Mouse (Mus musculus): Measurements from ENCODE around the gene Ccdc40.
"Not testable (repeated sequence)": the region's sequence is repeated elsewhere in the genome, so short reads cannot be mapped to it uniquely, and the experiment has no call there.

Ccdc40 gene

GRCm38 (mm10) chr11:119285791-119286527 lies 57.6 kb downstream of the Ccdc40 start:
- DNase-seq (ENCODE audit: low spot score), result no peak

GRCm38 (mm10) chr11:119287207-119287992 lies 59.0 kb downstream of the Ccdc40 start:
- no peak for DNase-seq (ENCODE audit: low spot score)

- DNase-seq (ENCODE audit: low spot score), result not testable (repeated sequence)
Observed at GRCm38 (mm10) chr11:119292861-119293260, 64.5 kb downstream of the Ccdc40 start.

DNA sequence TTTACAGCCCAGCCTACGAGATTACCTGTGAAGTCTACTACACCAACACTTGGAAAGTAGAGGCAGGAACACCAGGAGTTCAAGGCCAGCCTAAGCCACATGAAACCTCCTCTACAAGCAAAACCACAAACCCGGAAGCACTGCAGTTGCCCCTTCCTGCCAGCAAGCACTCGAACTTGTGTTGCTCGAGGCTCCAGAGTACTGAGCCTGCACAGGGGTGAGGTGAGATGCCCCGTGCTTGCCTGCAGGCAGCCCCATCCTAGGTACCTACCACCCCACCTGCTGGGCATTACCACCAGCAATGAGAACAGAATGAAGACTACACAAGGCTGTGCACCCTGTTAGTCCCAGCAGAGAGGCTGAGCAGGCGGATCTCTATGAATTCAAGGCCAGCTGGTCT lies 69.6 kb downstream of the Ccdc40 start:
- no peak for DNase-seq (ENCODE audit: low spot score)

DNA sequence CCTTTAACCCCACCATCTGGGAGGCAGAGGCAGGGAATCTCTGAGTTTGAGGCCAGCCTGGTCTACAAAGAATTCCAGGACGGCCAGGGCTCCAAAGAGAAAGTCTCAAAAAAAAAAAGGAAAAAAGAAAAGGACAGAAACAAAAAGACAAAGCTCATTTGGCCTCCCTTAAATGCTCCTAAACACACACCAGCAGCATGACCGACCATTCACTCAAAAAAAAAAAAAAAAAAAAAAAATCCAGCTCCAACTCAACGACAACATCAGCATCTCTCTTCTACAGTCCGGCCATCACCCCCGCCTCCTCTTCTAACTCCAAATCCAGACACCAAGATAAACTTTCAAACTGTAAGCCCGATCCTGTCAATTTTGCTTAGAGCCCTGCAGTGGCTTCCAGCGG lies 70.5 kb downstream of the Ccdc40 start:
- no peak for DNase-seq (ENCODE audit: low spot score)

DNA sequence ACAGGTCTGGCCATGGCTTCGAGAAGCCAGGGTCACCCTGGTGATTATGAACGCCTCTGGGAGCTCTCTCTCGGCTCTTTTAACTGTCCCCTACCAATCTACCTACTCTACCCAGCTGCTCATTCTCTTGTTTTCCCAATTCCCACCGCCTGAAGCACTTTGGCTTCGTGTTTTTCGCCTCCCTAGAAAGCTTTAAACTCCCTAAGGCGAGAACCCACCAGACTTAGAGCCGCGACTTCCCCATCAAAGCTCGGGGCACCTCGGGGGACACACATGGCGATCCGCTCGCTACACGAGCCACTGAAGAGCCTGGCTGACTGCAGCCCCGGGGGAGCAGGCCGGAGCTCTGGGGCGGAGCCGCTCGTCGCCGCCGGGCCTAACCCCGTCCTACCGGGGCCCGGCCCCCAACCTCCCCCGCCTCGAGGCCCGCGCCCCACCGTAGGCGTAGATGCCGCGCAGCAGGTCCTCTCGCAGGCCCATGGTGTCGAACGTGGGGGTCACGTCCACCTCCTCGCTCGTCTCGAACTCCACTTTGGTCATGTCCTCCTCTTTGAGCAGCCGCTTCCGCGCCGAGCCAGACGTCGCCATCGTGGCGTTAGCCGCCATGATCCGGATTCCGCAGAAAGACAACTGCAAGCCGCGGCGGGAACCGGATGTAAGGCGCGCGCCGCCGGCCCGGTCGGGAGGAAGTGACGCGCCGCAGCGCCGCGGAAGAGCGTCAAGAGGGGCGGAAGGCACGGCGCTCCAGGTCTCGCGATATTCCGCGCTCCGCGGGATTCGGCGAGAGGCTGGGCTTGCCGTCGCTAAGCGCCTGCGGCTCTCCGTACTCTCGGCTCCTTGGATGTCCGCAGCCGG lies 71.2 kb downstream of the Ccdc40 start, which contains the start of gene Eif4a3:
TSS of gene Eif4a3 (minus strand) at position 699 of the 855 bp plus-strand sequence.
- peak; percentile 95 for DNase-seq (ENCODE audit: low spot score)

- no peak for DNase-seq (ENCODE audit: low spot score)
Observed at GRCm38 (mm10) chr11:119300246-119300935, 72.0 kb downstream of the Ccdc40 start.

GRCm38 (mm10) chr11:119300986-119301385 lies 72.6 kb downstream of the Ccdc40 start:
- DNase-seq (ENCODE audit: low spot score), result no peak

- DNase-seq (ENCODE audit: low spot score), result peak; percentile 47
Observed at GRCm38 (mm10) chr11:119304904-119305712, 76.7 kb downstream of the Ccdc40 start.

- no peak for DNase-seq (ENCODE audit: low spot score)
Observed at GRCm38 (mm10) chr11:119306762-119307657, 78.6 kb downstream of the Ccdc40 start.

DNA sequence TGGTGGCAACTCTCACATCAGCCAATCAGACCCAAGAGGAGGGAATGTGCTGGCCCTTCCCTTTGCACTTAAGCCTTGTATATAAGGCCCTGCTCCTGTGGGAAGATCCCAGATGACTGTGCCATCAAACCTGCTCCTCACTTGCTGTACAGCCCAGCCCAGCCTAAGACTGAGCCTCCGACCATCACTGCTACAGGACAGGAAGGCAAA lies 79.2 kb downstream of the Ccdc40 start, which contains the start of gene Card14:
TSS of gene Card14 (plus strand) at position 111 of the 210 bp plus-strand sequence.
- no peak for DNase-seq (ENCODE audit: low spot score)

DNA sequence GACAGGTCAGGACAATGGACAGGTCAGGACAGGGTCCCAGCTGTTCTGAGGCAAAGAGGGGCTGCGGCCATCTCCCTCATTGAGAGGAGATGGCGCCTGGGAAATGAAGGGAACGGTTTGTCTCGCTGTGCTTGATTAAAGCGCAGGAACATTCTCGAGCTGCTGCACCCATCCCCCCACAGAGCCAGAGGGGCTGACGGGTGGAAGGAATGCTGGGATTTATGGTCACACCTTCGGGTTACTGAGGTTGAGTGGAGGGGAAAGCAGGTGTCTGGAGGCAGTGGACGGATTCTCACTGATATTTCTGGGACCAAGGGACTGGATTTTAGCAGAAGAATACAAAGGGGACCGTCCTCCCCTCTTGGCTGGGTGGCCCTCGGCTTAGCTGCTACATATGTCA lies 79.5 kb downstream of the Ccdc40 start:
- no peak for DNase-seq (ENCODE audit: low spot score)

DNA sequence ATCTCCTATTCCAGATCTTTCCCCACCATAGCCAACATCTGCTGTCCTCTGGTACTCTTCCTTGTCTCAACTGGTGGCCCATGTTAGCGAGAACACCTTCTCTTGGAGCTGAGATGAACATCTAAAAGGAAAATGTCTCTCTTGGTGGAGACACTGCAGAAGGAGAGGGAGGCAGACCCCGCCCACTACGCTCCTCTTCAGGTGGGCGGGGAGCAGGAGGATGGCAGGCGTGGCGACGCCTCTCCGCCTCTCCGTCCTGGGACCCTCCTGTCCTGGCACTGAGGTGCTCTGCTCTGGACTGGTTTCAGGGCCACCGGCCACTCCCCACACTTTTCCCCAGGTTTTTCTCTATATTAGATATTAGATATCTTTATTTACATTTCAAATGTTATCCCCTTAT lies 82.2 kb downstream of the Ccdc40 start:
- no peak for DNase-seq (ENCODE audit: low spot score)

DNA sequence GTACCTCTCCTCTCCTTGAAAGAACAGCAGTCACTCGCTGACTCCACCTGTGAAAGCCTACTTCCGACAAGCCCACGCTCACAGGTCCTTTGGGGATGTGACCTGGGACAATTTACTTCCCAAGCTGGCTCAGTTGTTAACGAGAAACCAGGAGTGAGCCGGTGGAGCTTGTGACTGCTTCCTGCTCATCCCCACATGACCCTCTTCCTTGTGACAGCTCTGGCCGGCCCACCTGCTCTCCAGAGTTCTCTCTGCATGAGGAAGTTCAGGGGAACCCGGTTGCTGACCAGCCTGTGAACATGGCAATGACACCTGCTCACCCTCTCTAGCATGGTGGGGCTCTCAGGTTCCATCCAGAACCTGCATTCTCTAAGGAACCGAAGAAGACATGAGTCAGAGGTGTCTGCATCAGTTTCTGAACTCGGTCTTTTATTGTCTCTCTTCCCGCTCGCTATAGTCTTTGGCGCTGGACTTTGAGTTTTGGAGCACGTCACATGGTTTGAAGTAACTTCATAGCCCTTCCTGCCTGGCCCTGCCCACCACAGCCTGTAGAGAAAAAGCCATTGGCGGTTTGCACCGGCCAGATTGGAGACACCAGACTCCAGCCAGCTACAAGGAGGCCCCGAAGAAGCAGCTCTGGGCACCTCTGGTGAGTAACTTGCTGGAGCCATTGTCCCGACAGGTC lies 86.0 kb downstream of the Ccdc40 start:
- DNase-seq (ENCODE audit: low spot score), result peak; percentile 86

All from yolk sac, embryonic 10.5 days (tissue).